20 mouse cellular contexts compared by ENCODE assay signal in genomic region chr19:58329305-58329704, GRCm38 (mm10).
A peak's percentile ranks its signal among the peaks of the same experiment; 100 is the strongest.
DNase-seq lines count a peak whose midpoint lies in the region; ATAC-seq and TF ChIP-seq lines count a peak whose summit lies in the region.
"Had no signal": no experiment of that assay in that cellular context is flagged by ENCODE, and none has a peak within 500 bp of the region (broad histone marks: within the 10 kb centered on the region; RNA-seq: fewer than 3 reads in every experiment).

No protein-coding gene starts in this region.

- DNase-seq in forebrain, postnatal 0 days: peak; percentile 47
- no peak for DNase-seq in forebrain, embryonic 14.5 days (ENCODE audit: low spot score)
- DNase-seq in hindbrain, postnatal 0 days (ENCODE audit: low spot score): peak; percentile 45
- DNase-seq in hindbrain, embryonic 14.5 days (ENCODE audit: low spot score): no peak
- DNase-seq in midbrain, embryonic 10.5 days (ENCODE audit: low spot score): no peak
- DNase-seq in brain, adult 2 months (ENCODE audit: low read depth, low spot score): peak; percentile 43
- no peak for DNase-seq in adrenal gland, postnatal 25 days
- DNase-seq: adrenal gland, adult 2 months; adrenal gland, postnatal 36 days; cerebellum, adult 11 months; cerebellum, adult 8-10 months; cerebellum, postnatal 14 days; embryo, embryonic 11 days; gastrocnemius, adult 2 months; gastrocnemius, postnatal 25 days; heart, postnatal 4 days had no signal

- no peaks in the 10 kb centered on the region for H3K27me3 ChIP-seq in forebrain, postnatal 0 days (ENCODE audit: insufficient read depth, low read length)
- H3K27me3 ChIP-seq in forebrain, embryonic 14.5 days (replicated peaks; ENCODE audit: control insufficient read depth, insufficient read depth, low read length): no peaks in the 10 kb centered on the region
- H3K27me3 ChIP-seq in hindbrain, postnatal 0 days (ENCODE audit: insufficient read depth, low read length): no peaks in the 10 kb centered on the region
- no peaks in the 10 kb centered on the region for H3K27me3 ChIP-seq in hindbrain, embryonic 14.5 days (ENCODE audit: control insufficient read depth, insufficient read depth, low read length)
- H3K27me3 ChIP-seq in midbrain, embryonic 16.5 days (ENCODE audit: control insufficient read depth, insufficient read depth, low read depth, low read length): no peaks in the 10 kb centered on the region
- H3K27me3 ChIP-seq in midbrain, embryonic 10.5 days (ENCODE audit: low read depth, poor library complexity, severe bottlenecking): no peaks in the 10 kb centered on the region; the same call in 1 of the 2 replicates
- H3K27me3 ChIP-seq: embryonic facial prominence, embryonic 12.5 days; heart, embryonic 13.5 days; intestine, embryonic 15.5 days had no signal

- no peak overlapping the region for H3K27ac ChIP-seq in forebrain, postnatal 0 days (ENCODE audit: low read depth, low read length)
- H3K27ac ChIP-seq in forebrain, embryonic 14.5 days (ENCODE audit: low read depth, low read length): no peak overlapping the region
- H3K27ac ChIP-seq in hindbrain, postnatal 0 days: no peak overlapping the region
- H3K27ac ChIP-seq in hindbrain, embryonic 14.5 days: no peak overlapping the region
- peak overlapping the region; percentile 63; the same call in 1 of the 2 replicates for H3K27ac ChIP-seq in midbrain, embryonic 16.5 days (ENCODE audit: low read length)
- no peak overlapping the region for H3K27ac ChIP-seq in midbrain, embryonic 10.5 days (replicated peaks)
- H3K27ac ChIP-seq: embryonic facial prominence, embryonic 12.5 days; gastrocnemius, adult 2 months; heart, embryonic 13.5 days; intestine, embryonic 15.5 days had no signal

- H3K36me3 ChIP-seq in forebrain, postnatal 0 days (ENCODE audit: insufficient read depth): no peaks in the 10 kb centered on the region
- H3K36me3 ChIP-seq in forebrain, embryonic 14.5 days (ENCODE audit: control insufficient read depth, insufficient read depth, low read length): no peaks in the 10 kb centered on the region
- H3K36me3 ChIP-seq in hindbrain, postnatal 0 days (ENCODE audit: insufficient read depth, low read length): no peaks in the 10 kb centered on the region
- no peaks in the 10 kb centered on the region for H3K36me3 ChIP-seq in hindbrain, embryonic 14.5 days (replicated peaks; ENCODE audit: control insufficient read depth, insufficient read depth)
- H3K36me3 ChIP-seq in midbrain, embryonic 16.5 days (ENCODE audit: control insufficient read depth, insufficient read depth, low read length): no peaks in the 10 kb centered on the region
- H3K36me3 ChIP-seq in midbrain, embryonic 10.5 days: no peaks in the 10 kb centered on the region
- H3K36me3 ChIP-seq: embryonic facial prominence, embryonic 12.5 days; heart, embryonic 13.5 days; intestine, embryonic 15.5 days had no signal

- 26% methylated on average over 5 of the region's 5 CpGs for WGBS in forebrain, postnatal 0 days
- WGBS in forebrain, embryonic 14.5 days: 39% methylated on average over 5 of the region's 5 CpGs
- WGBS in hindbrain, postnatal 0 days: 35% methylated on average over 5 of the region's 5 CpGs
- 30% methylated on average over 5 of the region's 5 CpGs for WGBS in hindbrain, embryonic 14.5 days
- WGBS in midbrain, embryonic 16.5 days: 21% methylated on average over 5 of the region's 5 CpGs
- WGBS in midbrain, embryonic 10.5 days: 49% methylated on average over 5 of the region's 5 CpGs

- H3K4me1 ChIP-seq in forebrain, postnatal 0 days (ENCODE audit: insufficient read depth): peaks cover 3% of the 10 kb centered on the region; the same call in 1 of the 2 replicates
- peaks cover 9% of the 10 kb centered on the region; the same call in 1 of the 2 replicates for H3K4me1 ChIP-seq in forebrain, embryonic 14.5 days (ENCODE audit: control insufficient read depth, insufficient read depth, low read length)
- H3K4me1 ChIP-seq in hindbrain, postnatal 0 days (ENCODE audit: insufficient read depth, low read length): no peaks in the 10 kb centered on the region
- H3K4me1 ChIP-seq in hindbrain, embryonic 14.5 days (replicated peaks; ENCODE audit: control insufficient read depth, insufficient read depth, low read length): peaks cover 19% of the 10 kb centered on the region
- H3K4me1 ChIP-seq in midbrain, embryonic 16.5 days (ENCODE audit: control insufficient read depth, insufficient read depth, low read length): peaks cover 18% of the 10 kb centered on the region
- H3K4me1 ChIP-seq in midbrain, embryonic 10.5 days: peaks cover 34% of the 10 kb centered on the region
- H3K4me1 ChIP-seq: intestine, embryonic 15.5 days had no signal

- no peaks in the 10 kb centered on the region for H3K9me3 ChIP-seq in forebrain, postnatal 0 days (ENCODE audit: low read length)
- no peaks in the 10 kb centered on the region for H3K9me3 ChIP-seq in forebrain, embryonic 14.5 days (replicated peaks; ENCODE audit: control insufficient read depth, low read length)
- no peaks in the 10 kb centered on the region for H3K9me3 ChIP-seq in hindbrain, postnatal 0 days (ENCODE audit: low read length)
- no peaks in the 10 kb centered on the region for H3K9me3 ChIP-seq in hindbrain, embryonic 14.5 days (ENCODE audit: control insufficient read depth, low read length)
- no peaks in the 10 kb centered on the region for H3K9me3 ChIP-seq in midbrain, embryonic 16.5 days (replicated peaks; ENCODE audit: control insufficient read depth, low read length, poor library complexity, severe bottlenecking)
- no peaks in the 10 kb centered on the region for H3K9me3 ChIP-seq in midbrain, embryonic 10.5 days (replicated peaks)
- H3K9me3 ChIP-seq: embryonic facial prominence, embryonic 12.5 days; heart, embryonic 13.5 days; intestine, embryonic 15.5 days had no signal

- no peak overlapping the region for H3K9ac ChIP-seq in forebrain, postnatal 0 days
- H3K9ac ChIP-seq in forebrain, embryonic 14.5 days (ENCODE audit: low read length): no peak overlapping the region
- no peak overlapping the region for H3K9ac ChIP-seq in hindbrain, postnatal 0 days (replicated peaks; ENCODE audit: low read length)
- H3K9ac ChIP-seq in hindbrain, embryonic 14.5 days: no peak overlapping the region
- H3K9ac ChIP-seq in midbrain, embryonic 16.5 days (ENCODE audit: low read depth, low read length): no peak overlapping the region
- H3K9ac ChIP-seq: embryonic facial prominence, embryonic 12.5 days; heart, embryonic 13.5 days; intestine, embryonic 15.5 days had no signal

- no peak overlapping the region for H3K4me2 ChIP-seq in forebrain, postnatal 0 days (ENCODE audit: low read depth)
- H3K4me2 ChIP-seq in forebrain, embryonic 14.5 days (ENCODE audit: low read length): no peak overlapping the region
- H3K4me2 ChIP-seq in hindbrain, postnatal 0 days (ENCODE audit: low read depth, low read length): no peak overlapping the region
- no peak overlapping the region for H3K4me2 ChIP-seq in hindbrain, embryonic 14.5 days (replicated peaks)
- H3K4me2 ChIP-seq in midbrain, embryonic 16.5 days (ENCODE audit: low read length): no peak overlapping the region
- H3K4me2 ChIP-seq: embryonic facial prominence, embryonic 12.5 days; heart, embryonic 13.5 days; intestine, embryonic 15.5 days had no signal

- ATAC-seq in forebrain, postnatal 0 days: peak; percentile 65
- ATAC-seq in forebrain, embryonic 14.5 days: no peak
- ATAC-seq in hindbrain, postnatal 0 days: no peak
- ATAC-seq in hindbrain, embryonic 14.5 days (ENCODE audit: low FRiP score): no peak
- no peak for ATAC-seq in midbrain, embryonic 16.5 days
- ATAC-seq: intestine, embryonic 15.5 days had no signal

- no peak for TF ChIP-seq CTCF in forebrain, postnatal 0 days (IDR thresholded peaks at IDR 0.05; ENCODE audit: low read depth)
- TF ChIP-seq CTCF in hindbrain, postnatal 0 days (IDR thresholded peaks at IDR 0.05; ENCODE audit: low read depth): no peak

- H3K4me3 ChIP-seq in forebrain, postnatal 0 days (ENCODE audit: low read depth, low read length): no peak overlapping the region
- no peak overlapping the region for H3K4me3 ChIP-seq in forebrain, embryonic 14.5 days (ENCODE audit: low read depth, low read length)
- no peak overlapping the region for H3K4me3 ChIP-seq in hindbrain, postnatal 0 days (ENCODE audit: low read length)
- H3K4me3 ChIP-seq in hindbrain, embryonic 14.5 days (replicated peaks; ENCODE audit: low read length): no peak overlapping the region
- H3K4me3 ChIP-seq in midbrain, embryonic 16.5 days (ENCODE audit: low read depth, low read length): no peak overlapping the region
- H3K4me3 ChIP-seq in midbrain, embryonic 10.5 days: no peak overlapping the region
- H3K4me3 ChIP-seq: embryonic facial prominence, embryonic 12.5 days; gastrocnemius, adult 2 months; heart, embryonic 13.5 days; intestine, embryonic 15.5 days had no signal

Comparison
In these comparisons a context has a peak if more than half of its experiments do, and no peak if none do; other contexts are left out.
1. DNase-seq: peak in forebrain, postnatal 0 days (single experiment), hindbrain, postnatal 0 days (single experiment) and brain, adult 2 months (single experiment); none in forebrain, embryonic 14.5 days (single experiment), hindbrain, embryonic 14.5 days (single experiment), midbrain, embryonic 10.5 days (single experiment) and adrenal gland, postnatal 25 days (single experiment).